Mouse (Mus musculus) intestine, embryonic 15.5 days (tissue): ENCODE results near the gene Hdac4. TPM values are rescaled to one million over a fixed set of nuclear protein-coding genes. Genes with fewer than 3 reads are reported as not detected.

Experiments
- ATAC-seq: fragments of 200-750 bp; cut with Nextera tagmentation; 2 replicates; pipeline ENCODE4 v1.8.0; 2017; ENCODE audit warnings: moderate TSS enrichment, moderate library complexity
- H3K27ac ChIP-seq: fragments of 300-500 bp; sonication (generic); 2 replicates; pipeline ENCODE4 v1.5.1; 2015; ENCODE audit warnings: mild to moderate bottlenecking, inconsistent platforms
- H3K27me3 ChIP-seq: fragments of 300-500 bp; sonication (generic); replicated peaks from 2 replicates; pipeline ENCODE4 v1.6.1; 2015; ENCODE audit warnings: inconsistent platforms
- H3K36me3 ChIP-seq: fragments of 300-500 bp; sonication (generic); 2 replicates; pipeline ENCODE4 v1.6.1; 2015; ENCODE audit warnings: inconsistent platforms
- H3K4me1 ChIP-seq: fragments of 300-500 bp; sonication (generic); replicated peaks from 2 replicates; pipeline ENCODE4 v1.6.1; 2015; ENCODE audit warnings: inconsistent platforms
- H3K4me2 ChIP-seq: fragments of 300-500 bp; sonication (generic); replicated peaks from 2 replicates; pipeline ENCODE4 v1.6.1; 2015; ENCODE audit warnings: mild to moderate bottlenecking, inconsistent platforms
- H3K4me3 ChIP-seq: fragments of 300-500 bp; sonication (generic); replicated peaks from 2 replicates; pipeline ENCODE4 v1.5.1; 2015; ENCODE audit warnings: inconsistent platforms
- H3K9ac ChIP-seq: fragments of 300-500 bp; sonication (generic); 2 replicates; pipeline ENCODE4 v1.6.1; 2015; ENCODE audit warnings: inconsistent platforms
- H3K9me3 ChIP-seq: fragments of 300-500 bp; sonication (generic); 2 replicates; pipeline ENCODE4 v1.6.1; 2016; ENCODE audit warnings: inconsistent platforms
- WGBS: fragments of 180-500 bp; shearing (Covaris S2); methylation state at CpG from one replicate; pipeline ENCODE4 v1.1.7; 2015; 5-methylcytosine and 5-hydroxymethylcytosine counted together
- polyA plus RNA-seq: library from polyadenylated mRNA; unstranded; fragments of >200 nt; fragmentation: Nextera tagmentation; extraction: Ambion mirVana; gene quantifications from 2 replicates; pipeline ENCODE4 v1.2.1, GENCODE M21; 2015

Hdac4 gene
- polyA plus RNA-seq, 1 experiment from 2014 or later: 12.5 TPM

DNA sequence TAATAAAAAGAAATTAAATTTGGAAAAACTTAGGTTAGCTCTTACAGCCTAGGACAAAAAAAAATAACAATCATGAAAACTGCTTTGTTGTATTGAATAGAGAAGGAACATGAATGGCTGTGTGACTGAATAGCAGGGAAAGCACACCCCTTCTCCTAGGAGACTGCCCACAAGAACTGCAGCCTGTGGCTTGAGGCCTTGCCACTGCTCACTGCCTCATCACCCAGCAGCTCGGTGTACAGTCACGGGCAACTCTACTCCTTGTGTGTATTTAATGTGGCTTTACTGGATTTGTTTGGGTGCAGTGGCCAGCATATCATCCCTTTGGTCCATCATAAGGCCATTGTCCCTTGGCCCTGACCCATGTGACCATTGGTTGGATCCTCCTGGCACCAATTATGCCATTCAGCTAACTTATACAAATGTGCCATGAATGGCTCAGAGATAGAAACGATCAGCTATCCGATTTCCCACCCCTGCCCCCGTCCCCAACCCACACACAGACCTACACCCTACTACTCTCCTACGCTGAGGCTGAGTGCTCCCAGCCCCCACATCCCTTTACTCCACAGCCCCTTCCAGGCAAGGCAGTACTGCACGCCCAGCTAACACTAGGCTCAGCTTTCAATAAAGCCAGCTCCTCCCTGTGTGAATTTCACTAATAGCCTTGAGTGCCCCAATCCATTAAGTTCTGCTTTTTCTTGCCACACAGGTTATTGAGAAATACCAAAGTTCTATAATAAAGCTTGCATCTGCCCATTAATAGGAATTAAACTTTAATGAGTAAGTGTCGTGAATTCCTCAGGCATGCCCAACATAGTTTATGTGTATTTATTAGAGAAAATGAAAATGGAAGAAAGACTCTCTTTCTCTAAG, 134.1 kb downstream of the Hdac4 start:
- Histone ChIP-seq H3K36me3 (no peaks in the 10 kb centered on the region), H3K4me2 (no peak overlapping the region), H3K9me3 (no peaks in the 10 kb centered on the region), H3K27ac (no peak overlapping the region), H3K4me1 (no peaks in the 10 kb centered on the region), H3K4me3 (no peak overlapping the region), H3K27me3 (no peaks in the 10 kb centered on the region), H3K9ac (no peak overlapping the region)
- no peak for ATAC-seq
- 75% methylated on average over 8 of the region's 8 CpGs for WGBS

- ATAC-seq: no peak
- Histone ChIP-seq H3K4me2 (no peak overlapping the region), H3K27me3 (no peaks in the 10 kb centered on the region), H3K4me1 (0 out of 2 replicates have a peak, but pooled peaks cover 1% of the 10 kb centered on the region), H3K9me3 (no peaks in the 10 kb centered on the region), H3K9ac (no peak overlapping the region), H3K36me3 (no peaks in the 10 kb centered on the region), H3K27ac (no peak overlapping the region), H3K4me3 (no peak overlapping the region)
- WGBS: 73% methylated on average over 4 of the region's 4 CpGs
Measured at GRCm38 (mm10) chr1:92060532-92061064, 134.9 kb downstream of the Hdac4 start.

GRCm38 (mm10) chr1:92059571-92059970, 135.9 kb downstream of the Hdac4 start:
- Histone ChIP-seq H3K9ac (no peak overlapping the region), H3K36me3 (no peaks in the 10 kb centered on the region), H3K4me1 (0 out of 2 replicates have a peak, but pooled peaks cover 8% of the 10 kb centered on the region), H3K4me3 (no peak overlapping the region), H3K27ac (no peak overlapping the region), H3K9me3 (no peaks in the 10 kb centered on the region), H3K27me3 (no peaks in the 10 kb centered on the region), H3K4me2 (no peak overlapping the region)
- no peak for ATAC-seq
- 89% methylated on average over 1 of the region's 1 CpGs for WGBS

DNA sequence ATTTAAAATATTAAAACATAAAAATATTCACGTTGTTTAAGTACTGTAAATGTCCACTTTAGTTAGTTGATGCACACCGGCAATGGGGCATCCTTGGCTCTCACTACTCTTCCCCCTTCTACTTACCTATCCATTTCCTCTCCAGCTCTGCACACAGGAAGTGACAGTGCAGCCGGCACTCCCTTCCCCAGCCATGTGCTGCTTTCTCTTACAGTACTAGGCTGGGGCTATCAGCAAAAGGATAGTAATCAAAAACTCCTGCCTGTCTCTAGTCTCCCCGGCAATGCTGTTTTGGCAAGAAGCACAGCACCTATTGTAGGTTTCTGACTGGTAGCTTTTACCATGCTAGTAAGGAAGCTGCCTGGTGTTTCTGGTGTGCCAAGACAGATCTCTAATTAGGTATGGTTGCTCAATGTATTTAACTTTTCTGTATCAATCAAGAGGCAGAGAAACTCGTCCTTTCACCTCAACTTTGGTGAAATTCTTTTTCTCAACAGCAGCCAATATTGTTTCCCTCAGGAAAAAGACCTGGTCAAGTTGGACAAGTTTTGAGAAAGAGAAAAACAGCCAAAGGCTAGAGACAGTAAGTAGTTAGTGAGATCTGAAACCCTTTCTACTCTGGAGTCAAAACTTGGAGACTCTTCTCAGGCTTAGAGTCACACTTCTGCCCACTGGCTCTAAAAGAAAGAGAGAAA, 136.6 kb downstream of the Hdac4 start:
- H3K4me1 ChIP-seq: 0 out of 2 replicates have a peak, but pooled peaks cover 8% of the 10 kb centered on the region
- H3K27ac ChIP-seq: no peak overlapping the region
- H3K9ac ChIP-seq: no peak overlapping the region
- 70% methylated on average over 5 of the region's 5 CpGs for WGBS
- H3K36me3 ChIP-seq: no peaks in the 10 kb centered on the region
- H3K9me3 ChIP-seq: no peaks in the 10 kb centered on the region
- ATAC-seq: no peak
- H3K4me3 ChIP-seq: no peak overlapping the region
- H3K4me2 ChIP-seq: no peak overlapping the region
- no peaks in the 10 kb centered on the region for H3K27me3 ChIP-seq

- Histone ChIP-seq H3K36me3 (no peaks in the 10 kb centered on the region), H3K27ac (no peak overlapping the region), H3K9ac (no peak overlapping the region), H3K4me1 (0 out of 2 replicates have a peak, but pooled peaks cover 10% of the 10 kb centered on the region), H3K4me2 (no peak overlapping the region), H3K4me3 (no peak overlapping the region), H3K27me3 (no peaks in the 10 kb centered on the region), H3K9me3 (no peaks in the 10 kb centered on the region)
- ATAC-seq: no peak
- 93% methylated on average over 3 of the region's 3 CpGs for WGBS
Measured at GRCm38 (mm10) chr1:92057068-92057467, 138.4 kb downstream of the Hdac4 start.

- Histone ChIP-seq H3K4me1 (peaks cover 10% of the 10 kb centered on the region; the same call in 1 of the 2 replicates), H3K27me3 (no peaks in the 10 kb centered on the region), H3K36me3 (no peaks in the 10 kb centered on the region), H3K27ac (no peak overlapping the region), H3K4me2 (no peak overlapping the region), H3K4me3 (no peak overlapping the region), H3K9ac (no peak overlapping the region), H3K9me3 (no peaks in the 10 kb centered on the region)
- WGBS: 22% methylated on average over 2 of the region's 2 CpGs
- 0 out of 2 replicates have a peak, but pooled peaks have one; percentile 49 for ATAC-seq
Measured at GRCm38 (mm10) chr1:92055149-92055548, 140.3 kb downstream of the Hdac4 start.

- H3K4me1 ChIP-seq: peaks cover 10% of the 10 kb centered on the region; the same call in 1 of the 2 replicates
- no peak overlapping the region for H3K27ac ChIP-seq
- no peak overlapping the region for H3K4me2 ChIP-seq
- no peak overlapping the region for H3K4me3 ChIP-seq
- no peaks in the 10 kb centered on the region for H3K36me3 ChIP-seq
- H3K9ac ChIP-seq: no peak overlapping the region
- 84% methylated on average over 4 of the region's 4 CpGs for WGBS
- ATAC-seq: no peak
- no peaks in the 10 kb centered on the region for H3K9me3 ChIP-seq
- no peaks in the 10 kb centered on the region for H3K27me3 ChIP-seq
Measured at GRCm38 (mm10) chr1:92052190-92052589, 143.3 kb downstream of the Hdac4 start.

DNA sequence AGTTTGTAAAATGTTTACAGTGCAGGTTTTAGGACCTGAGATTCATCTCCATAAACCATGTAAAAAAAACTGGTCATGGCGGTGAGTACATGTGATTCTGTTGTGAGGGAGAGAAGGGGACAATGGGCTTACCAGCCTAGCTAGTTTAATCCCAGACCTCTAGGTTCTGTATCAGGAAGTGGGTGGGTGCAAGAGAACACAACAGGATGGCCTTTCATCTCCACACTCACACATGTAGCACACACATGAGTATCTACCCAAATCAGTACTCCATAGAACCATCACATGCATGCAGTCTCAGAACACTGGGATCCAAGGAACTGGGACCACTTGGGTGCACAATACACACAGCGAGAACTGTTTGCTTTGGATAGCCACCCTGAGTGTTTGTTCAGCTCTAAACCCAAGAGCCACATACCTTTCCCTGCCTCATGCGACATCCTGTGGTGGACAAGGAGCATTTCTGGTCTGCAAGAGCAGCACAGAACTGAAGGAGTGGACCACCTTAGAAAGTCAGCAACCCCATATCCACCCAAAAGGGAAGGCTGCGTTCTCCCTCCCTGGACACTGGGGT, 143.9 kb downstream of the Hdac4 start:
- Histone ChIP-seq H3K4me2 (no peak overlapping the region), H3K27ac (no peak overlapping the region), H3K9ac (no peak overlapping the region), H3K9me3 (no peaks in the 10 kb centered on the region), H3K27me3 (no peaks in the 10 kb centered on the region), H3K36me3 (no peaks in the 10 kb centered on the region), H3K4me1 (peaks cover 10% of the 10 kb centered on the region; the same call in 1 of the 2 replicates), H3K4me3 (no peak overlapping the region)
- 74% methylated on average over 4 of the region's 4 CpGs for WGBS
- peak; percentile 21; the same call in 1 of the 2 replicates for ATAC-seq

- no peaks in the 10 kb centered on the region for H3K27me3 ChIP-seq
- ATAC-seq: 0 out of 2 replicates have a peak, but pooled peaks have one; percentile 36
- H3K36me3 ChIP-seq: no peaks in the 10 kb centered on the region
- no peak overlapping the region for H3K9ac ChIP-seq
- no peak overlapping the region for H3K27ac ChIP-seq
- peaks cover 10% of the 10 kb centered on the region; the same call in 1 of the 2 replicates for H3K4me1 ChIP-seq
- no peak overlapping the region for H3K4me2 ChIP-seq
- no peaks in the 10 kb centered on the region for H3K9me3 ChIP-seq
- H3K4me3 ChIP-seq: no peak overlapping the region
Measured at GRCm38 (mm10) chr1:92050992-92051391, 144.5 kb downstream of the Hdac4 start.

DNA sequence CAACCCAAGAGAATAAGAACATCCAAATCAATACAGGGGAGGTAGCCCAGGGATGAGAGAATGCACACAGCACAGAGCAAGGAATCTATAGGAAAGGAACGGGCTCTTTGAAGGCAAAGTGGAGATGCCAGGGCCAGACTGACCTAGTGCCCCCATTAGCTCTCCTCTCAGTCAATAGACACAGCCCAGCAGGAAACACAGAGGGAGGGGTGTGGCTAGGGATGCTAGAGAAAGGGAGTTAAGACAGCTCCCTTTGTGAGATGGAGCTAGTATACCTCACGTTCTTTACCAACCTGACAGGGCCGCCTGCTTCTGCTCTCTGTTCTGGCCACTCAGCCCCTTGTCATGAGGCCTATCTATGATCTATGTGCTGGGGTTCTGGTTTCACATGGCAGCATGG, 144.9 kb downstream of the Hdac4 start:
- WGBS: 32% methylated on average over 3 of the region's 3 CpGs
- Histone ChIP-seq H3K4me3 (no peak overlapping the region), H3K9ac (no peak overlapping the region), H3K9me3 (no peaks in the 10 kb centered on the region), H3K27ac (no peak overlapping the region), H3K27me3 (no peaks in the 10 kb centered on the region), H3K36me3 (no peaks in the 10 kb centered on the region), H3K4me1 (peaks cover 9% of the 10 kb centered on the region; the same call in 1 of the 2 replicates), H3K4me2 (no peak overlapping the region)
- no peak for ATAC-seq

DNA sequence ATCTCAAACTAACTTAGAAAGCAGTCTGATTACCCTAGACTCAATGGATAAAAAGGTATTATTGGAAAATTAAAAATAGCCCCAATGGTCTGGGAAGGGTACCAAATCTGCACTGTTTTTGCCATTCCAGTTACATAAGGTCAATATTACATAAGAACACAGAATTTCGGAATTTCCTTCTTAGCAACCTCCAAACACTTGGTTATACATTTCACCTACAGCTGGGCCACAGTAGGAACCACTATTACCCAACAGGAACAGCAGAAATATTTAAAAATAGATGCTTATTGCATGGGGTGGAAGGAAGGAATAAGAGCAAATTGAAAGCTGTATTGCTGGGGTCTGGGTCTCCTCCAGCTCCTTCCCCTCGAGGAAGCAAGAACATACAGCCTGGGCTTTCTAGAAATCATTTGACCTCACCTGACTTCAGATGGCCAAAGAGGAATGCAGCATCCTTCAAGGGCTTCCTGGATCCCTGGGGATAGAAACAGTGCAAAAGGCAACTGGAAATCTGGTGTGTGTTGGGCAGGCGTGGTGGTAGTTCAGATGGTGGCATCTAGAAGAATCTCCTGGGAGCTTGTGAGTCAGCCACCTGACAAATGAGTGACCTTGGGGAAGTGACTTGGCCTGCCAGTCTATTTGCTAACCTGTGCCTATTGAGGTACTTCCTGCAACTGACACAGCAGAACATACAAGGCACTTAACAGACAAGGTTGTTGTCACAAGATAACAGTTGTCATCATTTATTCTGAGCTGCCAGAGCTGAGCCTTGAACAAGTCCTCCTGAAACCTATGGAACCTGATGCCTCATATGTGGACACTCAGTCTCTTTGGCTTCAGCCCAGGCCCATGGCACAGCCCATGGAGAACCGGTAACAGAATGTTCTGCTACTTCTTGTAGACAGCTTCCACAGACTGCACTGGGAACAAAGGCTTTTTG, 146.8 kb downstream of the Hdac4 start:
- H3K27ac ChIP-seq: no peak overlapping the region
- H3K4me2 ChIP-seq: no peak overlapping the region
- H3K27me3 ChIP-seq: no peaks in the 10 kb centered on the region
- ATAC-seq: peak; percentile 42; the same call in 1 of the 2 replicates
- peaks cover 2% of the 10 kb centered on the region; the same call in 1 of the 2 replicates for H3K4me1 ChIP-seq
- H3K4me3 ChIP-seq: no peak overlapping the region
- H3K36me3 ChIP-seq: no peaks in the 10 kb centered on the region
- H3K9ac ChIP-seq: no peak overlapping the region
- 83% methylated on average over 4 of the region's 4 CpGs for WGBS
- no peaks in the 10 kb centered on the region for H3K9me3 ChIP-seq
